Mouse (Mus musculus) forebrain, embryonic 12.5 days (tissue): ENCODE data around the gene 4930539E08Rik. TPM values are rescaled to one million over a fixed set of nuclear protein-coding genes. Genes with fewer than 3 reads are reported as not detected.
A peak's percentile ranks its signal among the peaks of the same experiment; 100 is the strongest.

Source experiments
- ATAC-seq: fragments of 200-750 bp; cut with Nextera tagmentation; 2 replicates; pipeline ENCODE4 v1.8.0; 2017; ENCODE audit warnings: moderate TSS enrichment; ENCODE audit not compliant: low FRiP score
- H3K27ac ChIP-seq: fragments of 300-500 bp; sonication (generic); 2 replicates; pipeline ENCODE4 v1.5.1; 2016; ENCODE audit warnings: mild to moderate bottlenecking
- H3K27me3 ChIP-seq: fragments of 300-500 bp; sonication (generic); 2 replicates; pipeline ENCODE4 v1.6.1; 2016; ENCODE audit warnings: mild to moderate bottlenecking
- H3K36me3 ChIP-seq: fragments of 300-500 bp; sonication (generic); replicated peaks from 2 replicates; pipeline ENCODE4 v1.6.1; 2016; ENCODE audit warnings: mild to moderate bottlenecking
- H3K4me1 ChIP-seq: fragments of 300-500 bp; sonication (generic); 2 replicates; pipeline ENCODE4 v1.6.1; 2016
- H3K4me2 ChIP-seq: fragments of 300-500 bp; sonication (generic); 2 replicates; pipeline ENCODE4 v1.6.1; 2016; ENCODE audit warnings: mild to moderate bottlenecking, moderate library complexity
- H3K4me3 ChIP-seq: fragments of 300-500 bp; sonication (generic); replicated peaks from 2 replicates; pipeline ENCODE4 v1.5.1; 2016; ENCODE audit warnings: mild to moderate bottlenecking
- H3K9ac ChIP-seq: fragments of 300-500 bp; sonication (generic); 2 replicates; pipeline ENCODE4 v1.6.1; 2016; ENCODE audit warnings: mild to moderate bottlenecking
- H3K9me3 ChIP-seq: fragments of 300-500 bp; sonication (generic); 2 replicates; pipeline ENCODE4 v1.6.1; 2016
- WGBS: fragments of 180-500 bp; shearing (Covaris S2); methylation state at CpG from one replicate; pipeline ENCODE4 v1.1.7; 2016; 5-methylcytosine and 5-hydroxymethylcytosine counted together
- polyA plus RNA-seq: library from polyadenylated mRNA; unstranded; fragments of >200 nt; fragmentation: Nextera tagmentation; extraction: Ambion mirVana; gene quantifications from 2 replicates; pipeline ENCODE4 v1.2.1, GENCODE M21; 2016

4930539E08Rik gene
- polyA plus RNA-seq, 1 experiment from 2014 or later: 0.23 TPM

DNA sequence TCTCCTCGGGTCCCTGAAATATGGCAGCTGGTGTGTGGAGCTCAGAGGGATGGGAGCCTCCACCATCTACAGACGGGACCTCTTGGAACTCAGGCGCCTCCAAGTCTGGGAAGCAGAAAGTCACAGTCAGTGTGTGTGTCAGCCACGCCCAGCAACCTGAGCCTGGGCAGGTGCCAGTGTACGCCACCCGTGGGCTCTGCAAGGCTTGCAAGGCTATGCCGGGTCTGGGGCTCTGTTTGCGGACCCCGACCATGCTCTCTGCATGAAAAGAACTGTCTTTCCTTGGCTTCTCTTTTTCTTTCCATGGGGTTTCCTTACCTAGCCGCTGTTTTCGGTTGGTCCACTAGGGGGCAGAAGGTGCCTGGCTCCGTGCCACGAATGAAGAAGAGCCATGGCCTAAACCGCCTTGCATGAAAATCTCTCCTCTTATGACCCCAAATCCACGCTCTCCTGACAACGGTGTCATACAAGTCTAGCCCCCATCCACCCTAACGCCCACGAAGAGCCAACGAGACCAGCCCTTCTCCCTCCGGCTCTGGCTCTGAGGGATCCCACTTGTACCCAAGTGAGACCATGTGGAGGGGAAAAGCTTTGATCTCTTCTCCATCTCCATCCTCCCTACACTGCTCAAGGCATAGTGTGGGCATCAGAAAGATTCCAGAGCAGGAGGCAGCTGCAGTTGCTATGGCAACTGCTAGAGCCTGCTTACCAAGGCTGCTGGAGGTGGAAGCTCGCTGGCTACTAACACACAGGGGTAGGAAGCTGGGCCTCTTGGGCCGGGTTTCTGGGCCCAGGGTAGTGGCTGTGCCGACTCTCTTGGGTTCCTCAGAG lies 10.4 kb downstream of the 4930539E08Rik start:
- Histone ChIP-seq H3K27ac (peak overlapping the region; percentile 15; the same call in 1 of the 2 replicates), H3K4me1 (peaks cover 17% of the 10 kb centered on the region), H3K9me3 (no peaks in the 10 kb centered on the region), H3K9ac (no peak overlapping the region; the same call in 1 of the 2 replicates), H3K36me3 (no peaks in the 10 kb centered on the region), H3K4me2 (no peak overlapping the region), H3K27me3 (peaks cover 15% of the 10 kb centered on the region), H3K4me3 (no peak overlapping the region)
- WGBS: 33% methylated on average over 23 of the region's 23 CpGs
- 0 out of 2 replicates have a peak, but pooled peaks have one; percentile 51 for ATAC-seq

DNA sequence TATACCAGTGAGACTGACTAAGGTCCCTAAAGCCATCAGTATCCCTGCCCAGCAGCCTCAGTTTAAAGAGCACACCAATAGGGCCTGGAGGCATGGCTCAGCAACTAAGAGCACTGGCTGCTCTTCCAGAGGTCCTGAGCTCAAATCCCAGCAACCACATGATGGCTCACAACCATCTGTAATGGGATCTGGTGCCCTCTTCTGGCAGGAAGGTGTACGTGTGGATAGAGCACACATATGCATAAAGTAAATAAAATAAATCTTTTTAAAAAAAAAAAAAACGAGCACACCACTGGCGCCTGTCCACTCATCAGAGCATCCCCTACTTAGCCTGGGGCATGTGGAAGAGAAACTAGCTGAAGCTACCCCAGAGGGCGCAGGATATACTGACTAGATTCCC lies 13.6 kb downstream of the 4930539E08Rik start:
- no peak for ATAC-seq
- 75% methylated on average over 4 of the region's 4 CpGs for WGBS

DNA sequence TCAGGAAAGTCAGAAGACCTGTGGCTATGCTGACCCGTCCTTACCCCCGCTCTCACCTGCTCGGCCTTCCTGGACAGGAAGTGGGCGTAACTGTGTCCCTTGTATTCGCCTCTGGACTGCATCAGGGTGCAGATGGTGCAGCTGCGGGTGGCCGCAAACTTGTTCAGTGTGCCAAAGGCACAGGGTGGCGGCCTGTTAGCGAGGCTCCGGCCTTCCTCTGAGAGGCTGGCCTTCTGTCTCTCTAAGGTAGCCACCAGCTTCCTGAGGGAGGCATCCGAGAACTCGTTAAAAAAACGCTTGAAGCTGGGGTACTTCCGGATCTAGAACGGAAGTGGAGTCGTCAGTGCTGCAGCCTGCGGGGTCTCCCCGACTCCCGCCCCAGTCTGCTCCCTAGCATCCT lies 15.7 kb downstream of the 4930539E08Rik start:
- no peak overlapping the region for H3K4me3 ChIP-seq
- H3K4me2 ChIP-seq: no peak overlapping the region
- H3K4me1 ChIP-seq: peaks cover 3% of the 10 kb centered on the region; the same call in 1 of the 2 replicates
- WGBS: 84% methylated on average over 19 of the region's 19 CpGs
- H3K9ac ChIP-seq: no peak overlapping the region
- no peaks in the 10 kb centered on the region for H3K36me3 ChIP-seq
- H3K27ac ChIP-seq: no peak overlapping the region
- H3K27me3 ChIP-seq: no peaks in the 10 kb centered on the region
- no peaks in the 10 kb centered on the region for H3K9me3 ChIP-seq
- no peak for ATAC-seq

More for the DNA sequence above, 13.6 kb downstream of the 4930539E08Rik start:
- Histone ChIP-seq H3K4me3 (no peak overlapping the region), H3K36me3 (no peaks in the 10 kb centered on the region), H3K27ac (no peak overlapping the region), H3K27me3 (no peaks in the 10 kb centered on the region), H3K9ac (no peak overlapping the region), H3K4me1 (peaks cover 14% of the 10 kb centered on the region), H3K4me2 (no peak overlapping the region), H3K9me3 (no peaks in the 10 kb centered on the region)

DNA sequence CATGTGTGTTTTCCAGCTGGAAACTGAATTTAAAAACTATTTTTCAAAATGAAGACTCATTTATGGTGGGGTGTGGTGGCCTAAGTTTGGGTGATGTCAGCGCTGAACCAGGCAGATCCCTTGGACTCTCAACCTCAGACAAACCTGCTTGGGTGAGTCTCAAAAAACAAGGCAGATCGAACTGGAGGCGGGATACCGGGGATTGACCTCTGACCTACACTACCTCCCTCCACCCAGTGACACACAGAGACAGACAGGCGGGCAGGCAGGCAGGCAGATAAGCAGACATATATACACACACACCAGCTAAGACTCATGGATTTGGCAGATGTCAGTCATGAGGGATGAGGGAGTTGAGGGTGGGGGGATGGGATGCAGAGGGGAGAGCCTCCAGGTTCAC lies 16.9 kb downstream of the 4930539E08Rik start:
- no peaks in the 10 kb centered on the region for H3K9me3 ChIP-seq
- WGBS: 78% methylated on average over 5 of the region's 5 CpGs
- no peak overlapping the region for H3K27ac ChIP-seq
- no peak overlapping the region for H3K4me2 ChIP-seq
- H3K9ac ChIP-seq: no peak overlapping the region
- no peaks in the 10 kb centered on the region for H3K36me3 ChIP-seq
- ATAC-seq: no peak
- H3K4me3 ChIP-seq: no peak overlapping the region
- H3K27me3 ChIP-seq: no peaks in the 10 kb centered on the region
- H3K4me1 ChIP-seq: peaks cover 3% of the 10 kb centered on the region; the same call in 1 of the 2 replicates

DNA sequence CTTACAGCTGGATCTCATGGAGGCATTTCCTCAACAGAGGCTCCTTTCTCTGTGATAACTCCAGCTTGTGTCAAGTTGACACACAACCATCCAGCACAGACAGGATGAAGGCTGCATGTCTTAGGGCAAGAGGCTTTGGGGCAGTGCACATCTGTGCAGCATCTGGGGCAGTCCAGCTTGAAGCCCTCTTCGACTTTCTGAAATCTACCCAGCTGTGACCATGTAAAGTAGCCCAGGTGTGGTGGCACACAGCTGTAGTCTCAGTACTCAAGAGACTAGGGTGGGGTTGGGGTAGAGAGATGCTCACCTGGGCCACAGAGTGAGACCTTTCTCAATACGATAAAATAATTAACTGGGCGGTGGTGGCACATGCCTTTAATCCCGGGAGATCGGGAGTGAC lies 17.3 kb downstream of the 4930539E08Rik start:
- Histone ChIP-seq H3K27me3 (no peaks in the 10 kb centered on the region), H3K9ac (no peak overlapping the region), H3K4me3 (no peak overlapping the region), H3K27ac (no peak overlapping the region), H3K4me1 (peaks cover 3% of the 10 kb centered on the region; the same call in 1 of the 2 replicates), H3K9me3 (no peaks in the 10 kb centered on the region), H3K4me2 (no peak overlapping the region), H3K36me3 (no peaks in the 10 kb centered on the region)
- WGBS: 93% methylated on average over 5 of the region's 5 CpGs
- no peak for ATAC-seq

DNA sequence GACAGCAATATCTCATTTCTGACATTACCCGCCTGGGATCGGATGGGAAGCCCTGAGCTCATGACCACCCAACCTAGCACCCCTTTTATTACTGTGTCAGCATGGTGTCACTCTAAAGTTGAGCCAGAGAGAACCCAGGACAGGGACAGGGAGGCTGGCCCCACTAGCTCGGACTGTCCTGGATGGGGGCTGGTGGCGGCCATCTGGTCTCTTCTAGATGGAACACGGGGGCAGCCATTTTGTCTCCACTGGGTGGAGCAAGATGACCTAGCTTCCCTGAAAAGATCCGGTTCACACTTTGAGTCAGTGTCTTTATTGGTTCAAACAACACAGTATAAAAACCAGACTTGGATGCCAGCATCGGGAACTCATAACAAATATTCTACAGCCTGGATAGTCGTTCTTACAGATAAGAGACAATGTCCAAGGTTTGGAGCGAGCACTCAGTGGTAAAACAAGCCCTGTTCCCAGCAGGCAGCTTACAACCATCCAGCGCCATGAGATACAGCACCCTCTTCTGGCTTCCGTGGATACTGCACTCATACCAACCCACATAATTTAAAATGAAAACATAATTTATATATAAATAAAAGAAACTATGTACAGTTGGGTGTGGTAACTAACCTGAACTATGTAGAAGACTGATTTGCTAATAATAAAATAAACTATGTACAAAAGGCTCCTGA lies 18.9 kb downstream of the 4930539E08Rik start:
- Histone ChIP-seq H3K9me3 (no peaks in the 10 kb centered on the region), H3K27me3 (no peaks in the 10 kb centered on the region), H3K4me2 (no peak overlapping the region), H3K4me1 (peaks cover 3% of the 10 kb centered on the region; the same call in 1 of the 2 replicates), H3K27ac (no peak overlapping the region), H3K36me3 (no peaks in the 10 kb centered on the region), H3K9ac (no peak overlapping the region), H3K4me3 (no peak overlapping the region)
- ATAC-seq: no peak
- 94% methylated on average over 11 of the region's 11 CpGs for WGBS

DNA sequence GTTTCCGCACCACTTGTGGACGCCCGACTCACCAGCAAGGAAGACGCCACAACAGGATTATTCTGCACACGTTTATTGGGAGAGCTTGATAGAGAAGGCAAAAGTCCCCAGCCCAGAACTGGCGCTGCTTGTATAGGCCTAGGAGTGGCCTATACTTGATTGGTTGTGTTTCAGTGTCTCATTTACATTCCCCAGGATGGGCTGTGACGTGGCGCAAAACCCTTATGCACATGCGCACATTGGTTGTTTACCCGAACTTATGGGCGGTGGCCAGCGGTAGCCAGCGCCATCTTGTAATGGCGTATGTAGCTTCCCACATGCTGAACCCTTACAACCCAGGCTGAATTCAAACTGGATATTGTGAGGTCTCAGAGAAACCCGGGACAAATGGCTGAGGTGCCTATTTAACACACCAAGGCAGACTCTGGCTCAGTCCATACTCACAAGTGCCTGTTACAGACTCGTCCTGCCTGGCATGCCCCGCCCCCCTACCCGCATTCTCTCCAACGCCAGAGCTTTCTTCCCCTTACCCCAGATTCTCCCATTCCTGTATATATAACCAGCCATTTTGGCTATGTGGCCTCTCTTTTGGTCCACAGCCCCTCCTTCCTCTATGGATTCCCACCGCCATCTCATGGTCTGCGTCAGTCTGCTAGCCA lies 19.8 kb downstream of the 4930539E08Rik start:
- no peak overlapping the region for H3K27ac ChIP-seq
- H3K4me2 ChIP-seq: no peak overlapping the region
- no peaks in the 10 kb centered on the region for H3K36me3 ChIP-seq
- H3K9ac ChIP-seq: no peak overlapping the region
- no peaks in the 10 kb centered on the region for H3K9me3 ChIP-seq
- ATAC-seq: no peak
- 96% methylated on average over 21 of the region's 21 CpGs for WGBS
- H3K4me1 ChIP-seq: peaks cover 3% of the 10 kb centered on the region; the same call in 1 of the 2 replicates
- H3K4me3 ChIP-seq: no peak overlapping the region
- no peaks in the 10 kb centered on the region for H3K27me3 ChIP-seq

DNA sequence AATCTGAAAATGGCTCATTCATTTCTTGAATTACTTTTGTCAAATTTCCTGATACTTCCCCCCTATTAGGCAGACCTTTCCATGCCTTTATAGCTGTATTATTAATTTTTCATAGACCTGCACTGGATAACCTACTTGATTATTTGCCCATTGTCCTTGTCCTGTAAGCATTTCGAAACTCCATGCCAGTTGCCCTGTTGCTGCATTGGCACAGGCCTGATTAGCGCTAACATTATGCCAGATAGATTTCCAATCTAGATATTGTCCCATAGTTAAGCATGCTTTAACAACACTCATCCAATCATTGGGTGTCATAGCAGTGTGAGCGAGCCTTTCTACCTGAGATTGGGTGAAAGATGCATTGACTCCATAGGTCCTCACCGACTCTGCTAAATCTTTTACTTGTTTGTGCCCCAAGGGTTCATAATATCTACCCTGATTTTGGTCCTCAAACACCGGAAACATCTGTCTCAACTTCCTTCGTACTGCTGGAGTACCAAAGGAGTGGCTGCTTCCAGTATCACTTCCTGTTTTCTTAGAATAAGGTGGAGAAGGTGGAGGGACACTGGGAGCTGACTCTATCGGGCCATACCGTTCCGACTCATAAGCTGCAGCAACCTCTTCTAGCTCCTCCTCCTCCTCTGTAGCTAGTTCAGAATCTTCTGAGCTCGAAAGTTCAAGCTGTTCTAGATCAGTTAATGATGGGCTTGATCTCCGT lies 20.9 kb downstream of the 4930539E08Rik start:
- H3K27me3 ChIP-seq: no peaks in the 10 kb centered on the region
- no peaks in the 10 kb centered on the region for H3K9me3 ChIP-seq
- peaks cover under 1% of the 10 kb centered on the region; the same call in 1 of the 2 replicates for H3K4me1 ChIP-seq
- no peak overlapping the region for H3K4me3 ChIP-seq
- H3K4me2 ChIP-seq: no peak overlapping the region
- H3K36me3 ChIP-seq: no peaks in the 10 kb centered on the region
- WGBS: 91% methylated on average over 11 of the region's 11 CpGs
- ATAC-seq: no peak
- no peak overlapping the region for H3K27ac ChIP-seq
- no peak overlapping the region for H3K9ac ChIP-seq

DNA sequence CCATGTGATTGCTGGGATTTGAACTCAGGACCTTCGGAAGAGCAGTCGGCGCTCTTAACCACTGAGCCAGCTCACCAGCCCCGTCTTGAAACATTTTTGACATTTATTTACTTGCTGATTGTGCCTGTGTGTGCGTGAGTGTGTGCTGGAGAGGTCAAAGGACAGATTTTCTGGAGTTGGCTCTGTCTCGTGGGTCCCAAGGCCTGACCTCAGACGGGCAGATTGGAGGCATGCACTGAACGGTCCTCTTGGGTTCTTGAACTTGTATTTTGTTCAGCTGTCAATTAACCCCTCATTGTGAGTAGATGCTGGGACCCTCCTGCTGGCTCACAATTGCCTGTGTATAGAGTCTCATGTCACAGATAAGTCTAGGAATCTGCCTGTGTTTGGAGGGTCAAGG lies 28.9 kb downstream of the 4930539E08Rik start:
- WGBS: 81% methylated on average over 8 of the region's 8 CpGs
- Histone ChIP-seq H3K9ac (no peak overlapping the region), H3K27me3 (peaks cover 7% of the 10 kb centered on the region), H3K4me1 (no peaks in the 10 kb centered on the region), H3K4me2 (no peak overlapping the region), H3K27ac (no peak overlapping the region), H3K4me3 (no peak overlapping the region), H3K36me3 (no peaks in the 10 kb centered on the region), H3K9me3 (peaks cover 4% of the 10 kb centered on the region; the same call in 1 of the 2 replicates)
- no peak for ATAC-seq

DNA sequence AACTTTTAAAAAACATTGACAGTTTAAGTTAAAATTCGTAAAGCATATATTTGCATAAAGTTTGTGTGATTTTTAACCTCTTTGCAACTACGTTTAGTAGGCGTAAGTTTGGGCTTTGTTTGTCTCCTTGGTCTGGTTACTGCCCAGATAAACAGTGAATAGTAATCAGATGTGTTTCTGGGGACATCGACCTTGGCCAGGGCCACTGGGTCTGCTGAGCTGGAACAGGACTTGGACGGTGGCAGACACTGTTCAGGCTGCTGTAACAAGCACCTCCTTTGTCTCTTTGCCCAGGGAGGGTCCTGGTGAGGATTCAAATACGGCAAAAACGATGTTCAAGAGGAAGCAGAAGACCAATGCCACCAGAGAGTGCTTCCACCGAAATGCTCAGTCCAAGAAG lies 29.9 kb downstream of the 4930539E08Rik start:
- no peak for ATAC-seq
- Histone ChIP-seq H3K9me3 (peaks cover 4% of the 10 kb centered on the region; the same call in 1 of the 2 replicates), H3K27me3 (peaks cover 17% of the 10 kb centered on the region), H3K27ac (no peak overlapping the region), H3K4me1 (peaks cover under 1% of the 10 kb centered on the region; the same call in 1 of the 2 replicates), H3K4me2 (no peak overlapping the region), H3K9ac (no peak overlapping the region), H3K36me3 (no peaks in the 10 kb centered on the region), H3K4me3 (no peak overlapping the region)
- 86% methylated on average over 8 of the region's 8 CpGs for WGBS

DNA sequence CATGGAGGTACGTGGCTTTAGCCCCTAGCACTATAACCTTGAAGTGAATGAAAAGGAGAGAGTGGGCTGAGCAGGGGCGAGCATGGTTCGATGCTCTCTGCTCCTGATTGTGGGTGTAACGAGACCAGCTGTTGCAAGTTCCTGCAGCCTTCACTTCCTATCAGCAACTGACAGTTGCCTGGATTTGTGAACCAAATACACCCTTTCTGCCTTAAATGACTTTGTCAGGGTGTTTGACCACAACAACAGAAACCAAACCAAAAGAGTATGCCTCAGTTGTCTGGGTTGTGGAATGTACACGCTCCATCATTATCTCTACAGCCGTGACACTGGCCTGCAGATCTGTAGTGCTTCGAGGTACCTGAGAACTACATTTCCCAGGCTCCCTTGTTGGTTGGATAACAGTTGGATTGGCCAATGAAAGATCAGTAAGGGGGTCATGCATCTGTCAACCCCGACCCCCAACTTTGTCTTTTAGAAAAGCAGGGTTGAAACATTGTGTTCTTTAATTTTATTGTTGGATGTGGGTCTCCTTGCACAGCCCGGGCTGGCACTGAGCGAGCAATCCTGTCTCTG lies 31.1 kb downstream of the 4930539E08Rik start:
- no peak overlapping the region for H3K4me3 ChIP-seq
- no peaks in the 10 kb centered on the region for H3K36me3 ChIP-seq
- H3K27ac ChIP-seq: no peak overlapping the region
- peaks cover 20% of the 10 kb centered on the region for H3K27me3 ChIP-seq
- 72% methylated on average over 10 of the region's 10 CpGs for WGBS
- peaks cover 4% of the 10 kb centered on the region; the same call in 1 of the 2 replicates for H3K9me3 ChIP-seq
- peaks cover 5% of the 10 kb centered on the region for H3K4me1 ChIP-seq
- H3K4me2 ChIP-seq: no peak overlapping the region
- no peak for ATAC-seq
- H3K9ac ChIP-seq: no peak overlapping the region
